Mouse (Mus musculus): ENCODE measurements at regions not wholly inside any gene's neighbourhood (a gene's known extent, or its start where the extent isn't known, plus 50 kb on each side); places are given as distances from the start of the nearest gene placed in this dataset.
"Not testable (repeated sequence)": the region's sequence is repeated elsewhere in the genome, so short reads cannot be mapped to it uniquely, and the experiment has no call there.

DNA sequence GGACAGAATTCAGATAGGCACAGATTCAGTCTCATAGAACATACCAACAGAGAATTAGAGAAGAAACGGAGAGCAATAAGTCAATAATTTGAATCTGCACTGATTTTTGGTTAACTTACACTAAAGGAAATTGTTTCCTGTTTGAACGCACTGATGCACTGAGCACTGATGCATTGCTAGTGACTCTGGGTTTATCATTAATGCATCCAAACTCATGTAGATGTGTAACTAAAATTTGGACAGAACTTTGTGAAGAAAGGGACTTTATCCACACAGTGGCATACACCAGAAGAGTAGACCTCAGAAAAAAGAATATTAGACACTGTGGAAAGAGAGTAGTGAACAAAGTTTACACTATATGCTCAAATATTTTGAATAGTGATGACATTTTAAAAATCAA, 364.2 kb downstream of the Casp12 start:
- DNase-seq (ENCODE audit: low spot score in 2 of 2), result no peak

DNA sequence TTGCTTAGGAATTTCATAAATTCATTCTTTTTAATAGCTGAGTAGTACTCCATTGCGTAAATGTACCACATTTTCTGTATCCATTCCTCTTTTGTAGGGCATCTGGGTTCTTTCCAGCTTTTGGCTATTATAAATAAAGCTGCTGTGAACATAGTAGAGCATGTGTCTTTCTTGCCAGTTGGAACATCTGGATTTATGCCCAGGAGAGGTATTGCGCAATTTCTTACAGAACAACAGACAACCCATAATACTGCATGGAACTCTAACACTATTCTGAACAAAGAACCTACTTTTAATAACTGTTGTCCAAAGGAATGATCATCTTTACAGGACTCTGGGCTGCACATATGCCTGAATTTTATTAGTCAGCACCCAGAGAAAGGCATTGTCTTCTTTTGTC, 373.4 kb downstream of the Casp12 start:
- not testable (repeated sequence) for DNase-seq (ENCODE audit: low spot score in 2 of 2)

DNA sequence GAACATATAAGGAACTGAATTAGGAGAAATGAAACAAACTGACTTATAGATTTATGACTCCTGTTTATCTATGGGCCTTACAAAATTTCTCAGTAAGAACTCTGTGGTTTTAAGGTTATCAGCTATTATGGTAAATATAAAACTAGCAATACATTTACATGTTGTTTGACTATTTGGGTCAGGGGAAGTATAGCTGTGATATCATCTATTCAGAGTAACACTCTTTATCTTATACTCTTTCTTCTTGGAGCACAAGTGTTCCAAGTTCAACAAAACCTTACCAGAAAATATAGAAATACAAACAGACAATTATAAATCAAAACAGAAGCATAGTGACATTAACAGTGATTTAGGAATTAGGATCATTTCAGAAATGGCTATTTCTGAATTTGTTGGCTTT, 383.6 kb downstream of the Casp12 start:
- DNase-seq (ENCODE audit: low spot score in 2 of 2), result no peak

DNA sequence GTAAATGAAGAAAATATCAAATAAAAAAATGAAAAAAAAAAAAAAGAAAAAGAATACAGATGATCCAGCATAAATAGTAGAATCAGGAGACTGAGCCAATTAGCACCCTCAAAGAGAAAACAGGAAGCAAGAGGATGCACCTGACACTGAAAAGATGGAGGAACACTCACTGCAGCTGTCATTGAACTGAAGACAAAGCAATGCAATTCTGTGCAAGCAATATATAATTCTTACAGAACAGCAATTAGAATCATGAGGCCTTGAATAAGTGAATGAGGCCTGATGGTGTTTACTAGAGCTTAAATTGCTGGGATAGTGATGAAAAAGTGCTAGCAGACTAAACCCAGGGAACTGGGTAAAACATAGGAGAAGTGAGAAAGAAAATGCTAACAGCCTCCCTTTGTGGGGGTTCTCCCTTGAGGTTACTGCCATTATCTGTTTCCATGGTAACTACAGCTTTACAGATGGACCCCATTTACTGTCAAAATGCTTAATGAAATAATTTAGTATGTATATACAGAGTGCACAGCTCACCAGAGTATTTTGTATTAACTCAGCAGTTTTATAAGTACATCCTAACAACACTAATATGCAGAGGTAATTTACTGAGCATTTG, 407.6 kb downstream of the Casp12 start:
- DNase-seq (ENCODE audit: low spot score in 2 of 2), result peak in 1 of 2 experiments; percentile 1

DNA sequence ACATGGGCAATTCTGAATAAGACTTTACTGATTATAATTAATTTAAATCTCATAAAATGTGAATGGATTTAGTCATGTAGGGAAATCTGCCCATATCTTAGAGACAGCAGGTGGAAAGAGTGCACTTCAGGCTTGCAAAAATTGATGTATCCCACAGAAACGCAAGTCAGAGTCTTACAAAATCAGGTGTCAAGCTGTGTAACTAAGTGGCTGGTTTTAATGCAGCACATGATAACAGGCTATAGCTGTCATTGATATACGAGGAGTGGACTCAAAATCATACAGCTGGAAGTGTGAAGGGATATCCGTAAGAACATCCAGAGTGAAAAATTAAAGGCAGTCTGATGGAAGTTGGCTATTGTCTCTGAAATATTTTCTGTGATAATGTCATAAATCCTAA, 408.6 kb downstream of the Casp12 start:
- no peak for DNase-seq (ENCODE audit: low spot score in 2 of 2)

DNA sequence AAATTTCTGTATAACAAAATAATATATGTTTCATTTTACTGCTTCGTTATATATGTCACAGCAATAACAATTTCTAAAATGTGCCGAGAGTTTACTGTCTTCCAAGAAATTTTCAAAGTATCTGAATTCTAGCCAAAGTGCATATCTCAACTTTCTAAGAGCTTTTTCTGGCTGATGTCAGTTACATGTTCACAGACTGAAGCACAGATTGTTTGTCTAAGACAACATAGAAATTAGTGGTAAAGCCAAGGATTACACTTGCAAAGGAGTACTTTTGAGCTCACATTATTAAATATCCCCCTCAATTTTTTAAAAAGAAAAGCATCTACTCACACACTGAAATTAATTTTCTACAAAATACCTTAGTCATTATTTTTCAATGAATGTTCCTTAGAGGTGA, 407.2 kb upstream of the Pdgfd start:
- no peak for DNase-seq (ENCODE audit: low spot score in 2 of 2)

DNA sequence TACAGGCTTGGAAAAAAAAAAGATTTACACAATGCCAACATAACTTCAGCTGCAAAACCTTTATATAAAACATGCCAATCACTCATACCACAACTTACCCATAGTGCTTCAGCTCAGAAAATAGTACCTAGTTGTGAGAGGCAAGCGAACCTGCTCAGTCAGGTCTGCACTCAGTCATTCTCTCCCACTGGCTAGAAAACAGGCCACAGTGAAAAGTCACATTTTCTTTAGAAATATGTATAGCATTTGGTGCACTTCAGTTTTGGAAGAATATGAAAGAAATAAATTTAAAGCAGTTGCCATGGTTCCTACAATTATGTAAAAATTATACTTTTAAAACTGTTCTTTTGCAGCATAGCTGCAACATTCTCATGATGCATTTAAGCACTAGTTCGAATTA, 398.5 kb upstream of the Pdgfd start:
- no peak for DNase-seq (ENCODE audit: low spot score in 2 of 2)

DNA sequence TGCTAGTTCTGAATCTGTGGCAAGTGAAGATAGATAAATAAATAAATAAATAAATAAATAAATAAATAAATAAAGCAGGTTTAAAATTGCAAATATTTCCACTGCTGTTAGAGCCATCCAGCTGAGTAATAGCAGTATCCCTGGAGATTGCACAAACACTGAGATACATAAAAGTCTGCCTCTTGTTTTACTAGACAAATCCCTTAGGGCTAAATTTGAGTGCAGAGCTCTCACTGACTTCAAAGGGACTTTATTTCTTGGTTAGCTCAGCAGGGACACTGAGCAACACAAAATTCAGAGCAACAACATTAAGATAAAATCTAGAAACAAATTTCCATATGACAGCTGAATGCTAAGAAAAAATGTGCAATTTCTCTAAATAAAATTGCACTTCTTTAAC, 397.2 kb upstream of the Pdgfd start:
- DNase-seq (ENCODE audit: low spot score in 2 of 2), result no peak

All from layer of hippocampus, adult 18-20 months (tissue).